Mouse (Mus musculus) ES-E14 (cell line): ENCODE measurements around the gene Tmem140.

Source experiments
- HCFC1 ChIP-seq: IDR thresholded peaks from 2 replicates; pipeline ENCODE4 v1.6.1; 2012; ENCODE audit warnings: low read length, inconsistent platforms, borderline replicate concordance; ENCODE audit not compliant: insufficient read depth
- ZC3H11A ChIP-seq: IDR thresholded peaks from 2 replicates; pipeline ENCODE4 v1.6.1; 2012; ENCODE audit warnings: low read depth, mild to moderate bottlenecking, inconsistent platforms, low read length, borderline replicate concordance
- ZNF384 ChIP-seq: IDR thresholded peaks from 2 replicates; pipeline ENCODE4 v1.6.1; 2012; ENCODE audit warnings: low read depth, low read length, inconsistent platforms

GRCm38 (mm10) chr6:34900990-34901389 is 38.0 kb downstream of the Tmem140 start:
- TF ChIP-seq ZNF384 (no peak), ZC3H11A (no peak), HCFC1 (no peak)
